Mouse (Mus musculus): ENCODE data around the gene Fam129c.

Gene Fam129c

GRCm38 (mm10) chr8:71597451-71597850, at the start of gene Fam129c:
Fam129c (plus strand) TSS chr8:71597648.
- DNase-seq (ENCODE audit: low spot score): no peak

GRCm38 (mm10) chr8:71550754-71551153, 46.7 kb upstream of the Fam129c start:
- no peak for DNase-seq (ENCODE audit: low spot score)

GRCm38 (mm10) chr8:71552770-71553169, 44.7 kb upstream of the Fam129c start:
- DNase-seq (ENCODE audit: low spot score): no peak

GRCm38 (mm10) chr8:71554001-71554400, 43.4 kb upstream of the Fam129c start:
- DNase-seq (ENCODE audit: low spot score): no peak

GRCm38 (mm10) chr8:71554644-71555043, 42.8 kb upstream of the Fam129c start:
- DNase-seq (ENCODE audit: low spot score): no peak

GRCm38 (mm10) chr8:71558071-71558957, 39.1 kb upstream of the Fam129c start, which contains the start of gene Tmem221:
Tmem221 (minus strand) TSS chr8:71558871.
- DNase-seq (ENCODE audit: low spot score): no peak

- peak; percentile 67 for DNase-seq (ENCODE audit: low spot score)
Measured at GRCm38 (mm10) chr8:71558958-71559690, 38.3 kb upstream of the Fam129c start.

GRCm38 (mm10) chr8:71560071-71560470, 37.4 kb upstream of the Fam129c start:
- DNase-seq (ENCODE audit: low spot score): no peak

GRCm38 (mm10) chr8:71560765-71561164, 36.7 kb upstream of the Fam129c start:
- no peak for DNase-seq (ENCODE audit: low spot score)

GRCm38 (mm10) chr8:71561401-71561800, 36.0 kb upstream of the Fam129c start:
- DNase-seq (ENCODE audit: low spot score): peak; percentile 54

- DNase-seq (ENCODE audit: low spot score): peak; percentile 86
Measured at GRCm38 (mm10) chr8:71562751-71563150, 34.7 kb upstream of the Fam129c start.

GRCm38 (mm10) chr8:71563992-71564391, 33.5 kb upstream of the Fam129c start:
- no peak for DNase-seq (ENCODE audit: low spot score)

GRCm38 (mm10) chr8:71566501-71566900, 30.9 kb upstream of the Fam129c start, which contains the start of gene Nxnl1:
Nxnl1 (minus strand) TSS chr8:71566601.
- no peak for DNase-seq (ENCODE audit: low spot score)

GRCm38 (mm10) chr8:71567587-71567986, 29.9 kb upstream of the Fam129c start:
- DNase-seq (ENCODE audit: low spot score): no peak

GRCm38 (mm10) chr8:71568387-71568937, 29.0 kb upstream of the Fam129c start, which contains the start of gene Slc27a1:
Slc27a1 (plus strand) TSS chr8:71568882.
- peak; percentile 84 for DNase-seq (ENCODE audit: low spot score)

- DNase-seq (ENCODE audit: low spot score): peak; percentile 41
Measured at GRCm38 (mm10) chr8:71568941-71569340, 28.5 kb upstream of the Fam129c start.

GRCm38 (mm10) chr8:71569366-71570290, 27.8 kb upstream of the Fam129c start:
- peak; percentile 90 for DNase-seq (ENCODE audit: low spot score)

GRCm38 (mm10) chr8:71570291-71570954, 27.0 kb upstream of the Fam129c start:
- DNase-seq (ENCODE audit: low spot score): peak; percentile 82

GRCm38 (mm10) chr8:71572077-71572476, 25.4 kb upstream of the Fam129c start:
- DNase-seq (ENCODE audit: low spot score): no peak

- peak; percentile 65 for DNase-seq (ENCODE audit: low spot score)
Measured at GRCm38 (mm10) chr8:71572847-71573633, 24.4 kb upstream of the Fam129c start.
